Mouse (Mus musculus): ENCODE measurements at regions not wholly inside any gene's neighbourhood (a gene's known extent, or its start where the extent isn't known, plus 50 kb on each side); places are given as distances from the start of the nearest gene placed in this dataset.

- TF ChIP-seq CTCF (IDR thresholded peaks at IDR 0.05; ENCODE audit: borderline replicate concordance, insufficient read depth, low read length) (no peak), POLR2A (IDR thresholded peaks at IDR 0.05; ENCODE audit: low read depth, low read length) (no peak)
These were observed 181.3 kb downstream of the Gm19935 start for GRCm38 (mm10) chr8:90635766-90636492.

Data from embryonic fibroblast, embryonic 13.5 days (primary cell).